Mouse (Mus musculus) lung, postnatal 0 days (tissue): Measurements from ENCODE around the gene Lrrc4b. TPM values are rescaled to one million over a fixed set of nuclear protein-coding genes. Genes with fewer than 3 reads are reported as not detected.

Source experiments
- ATAC-seq: fragments of 200-750 bp; cut with Nextera tagmentation; 2 replicates; pipeline ENCODE4 v1.8.0; 2017; ENCODE audit warnings: moderate library complexity
- DNase-seq: peaks from one replicate; pipeline ENCODE4 v3.0.0-alpha.2; 2016; ENCODE audit warnings: low spot score
- H3K27ac ChIP-seq: fragments of 300-500 bp; sonication (generic); 2 replicates; pipeline ENCODE4 v1.5.1; 2014; ENCODE audit warnings: antibody characterized with exemption, mild to moderate bottlenecking, low read length, mixed read lengths
- H3K27me3 ChIP-seq: fragments of 300-500 bp; sonication (generic); replicated peaks from 2 replicates; pipeline ENCODE4 v1.6.1; 2014; ENCODE audit warnings: low read length, mixed read lengths; ENCODE audit not compliant: insufficient read depth
- H3K36me3 ChIP-seq: fragments of 300-500 bp; sonication (generic); 2 replicates; pipeline ENCODE4 v1.6.1; 2014; ENCODE audit warnings: low read length, mixed read lengths; ENCODE audit not compliant: insufficient read depth
- H3K4me1 ChIP-seq: fragments of 300-500 bp; sonication (generic); 2 replicates; pipeline ENCODE4 v1.6.1; 2014; ENCODE audit warnings: antibody characterized with exemption, low read depth, low read length, mixed read lengths; ENCODE audit not compliant: insufficient read depth
- H3K4me2 ChIP-seq: fragments of 300-500 bp; sonication (generic); replicated peaks from 2 replicates; pipeline ENCODE4 v1.6.1; 2014; ENCODE audit warnings: low read depth, mild to moderate bottlenecking, low read length, moderate library complexity, mixed read lengths
- H3K4me3 ChIP-seq: fragments of 300-500 bp; sonication (generic); 2 replicates; pipeline ENCODE4 v1.5.1; 2014; ENCODE audit warnings: low read depth, low read length
- H3K9ac ChIP-seq: fragments of 300-500 bp; sonication (generic); replicated peaks from 2 replicates; pipeline ENCODE4 v1.6.1; 2014; ENCODE audit warnings: low read depth, mild to moderate bottlenecking
- H3K9me3 ChIP-seq: fragments of 300-500 bp; sonication (generic); 2 replicates; pipeline ENCODE4 v1.6.1; 2016; ENCODE audit warnings: low read length, mixed read lengths
- CTCF ChIP-seq: IDR thresholded peaks from 2 replicates; pipeline ENCODE4 v1.5.1; 2016; ENCODE audit warnings: antibody characterized with exemption, mild to moderate bottlenecking
- EP300 ChIP-seq: IDR thresholded peaks from 2 replicates; pipeline ENCODE4 v1.6.1; 2016; ENCODE audit warnings: antibody characterized with exemption, mild to moderate bottlenecking, control low read depth
- WGBS: fragments of 180-500 bp; shearing (Covaris S2); extraction: QIAGEN DNeasy Blood & Tissue Kit; methylation state at CpG from one replicate; pipeline ENCODE4 v1.1.7; 2014; 5-methylcytosine and 5-hydroxymethylcytosine counted together
- polyA plus RNA-seq: library from polyadenylated mRNA; unstranded; fragments of >200 nt; fragmentation: Nextera tagmentation; extraction: Ambion mirVana; gene quantifications from 2 replicates; pipeline ENCODE4 v1.2.1, GENCODE M21; 2015

Gene Lrrc4b
- polyA plus RNA-seq, 1 experiment from 2014 or later: 0.51 TPM

DNA sequence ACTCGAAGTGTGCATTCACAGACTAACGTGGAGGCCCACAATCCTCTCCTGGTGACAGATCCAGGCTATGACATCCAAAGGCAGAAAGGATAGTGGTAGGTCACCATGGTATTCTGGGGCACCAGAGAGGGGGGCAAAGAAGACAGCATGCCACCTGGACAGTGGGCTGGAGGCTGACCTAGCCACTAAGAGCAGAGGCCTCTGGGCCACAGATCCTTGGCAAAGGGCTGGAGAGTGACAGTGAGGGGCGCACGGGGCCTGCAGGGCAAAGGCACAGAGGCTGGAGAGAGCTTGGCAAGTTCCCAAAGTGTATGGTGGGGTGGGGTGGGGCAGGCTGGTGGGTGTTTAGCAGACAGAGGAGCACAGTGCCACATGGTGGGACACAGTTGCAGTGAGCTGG lies 61.5 kb downstream of the Lrrc4b start:
- Histone ChIP-seq H3K9me3 (no peaks in the 10 kb centered on the region), H3K4me1 (peaks cover under 1% of the 10 kb centered on the region; the same call in 1 of the 2 replicates), H3K9ac (no peak overlapping the region), H3K27ac (no peak overlapping the region), H3K27me3 (no peaks in the 10 kb centered on the region), H3K4me2 (no peak overlapping the region), H3K36me3 (peaks cover 11% of the 10 kb centered on the region; the same call in 1 of the 2 replicates), H3K4me3 (no peak overlapping the region)
- DNase-seq (no peak), ATAC-seq (no peak)
- 77% methylated on average over 4 of the region's 4 CpGs for WGBS
- no peak for TF ChIP-seq CTCF
- no peak for TF ChIP-seq EP300

DNA sequence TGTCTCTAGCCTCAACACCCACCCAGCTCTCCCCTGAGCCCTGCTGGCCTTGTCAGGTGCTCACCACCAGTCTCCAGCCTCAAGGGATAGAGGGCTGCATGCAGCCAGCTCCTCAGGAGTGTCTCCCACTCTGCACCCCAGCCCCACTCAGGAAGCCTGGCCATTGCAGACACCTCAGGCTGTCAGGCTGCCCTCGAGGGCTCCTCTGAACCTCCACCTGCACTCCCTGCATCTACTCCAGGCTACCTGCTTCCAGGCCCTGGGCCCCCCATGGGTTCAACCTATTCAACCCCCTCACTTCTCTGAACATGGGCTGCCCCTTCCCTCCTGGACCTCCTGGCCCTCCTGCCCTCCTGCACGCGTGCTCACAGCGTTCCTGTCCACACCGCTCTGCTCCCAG lies 62.6 kb downstream of the Lrrc4b start:
- Histone ChIP-seq H3K4me3 (no peak overlapping the region), H3K4me2 (no peak overlapping the region), H3K27ac (no peak overlapping the region), H3K4me1 (peaks cover 5% of the 10 kb centered on the region; the same call in 1 of the 2 replicates), H3K27me3 (no peaks in the 10 kb centered on the region), H3K9me3 (no peaks in the 10 kb centered on the region), H3K9ac (no peak overlapping the region), H3K36me3 (peaks cover 11% of the 10 kb centered on the region; the same call in 1 of the 2 replicates)
- 94% methylated on average over 5 of the region's 5 CpGs for WGBS
- TF ChIP-seq CTCF (no peak), EP300 (no peak)
- no peak for DNase-seq
- no peak for ATAC-seq

DNA sequence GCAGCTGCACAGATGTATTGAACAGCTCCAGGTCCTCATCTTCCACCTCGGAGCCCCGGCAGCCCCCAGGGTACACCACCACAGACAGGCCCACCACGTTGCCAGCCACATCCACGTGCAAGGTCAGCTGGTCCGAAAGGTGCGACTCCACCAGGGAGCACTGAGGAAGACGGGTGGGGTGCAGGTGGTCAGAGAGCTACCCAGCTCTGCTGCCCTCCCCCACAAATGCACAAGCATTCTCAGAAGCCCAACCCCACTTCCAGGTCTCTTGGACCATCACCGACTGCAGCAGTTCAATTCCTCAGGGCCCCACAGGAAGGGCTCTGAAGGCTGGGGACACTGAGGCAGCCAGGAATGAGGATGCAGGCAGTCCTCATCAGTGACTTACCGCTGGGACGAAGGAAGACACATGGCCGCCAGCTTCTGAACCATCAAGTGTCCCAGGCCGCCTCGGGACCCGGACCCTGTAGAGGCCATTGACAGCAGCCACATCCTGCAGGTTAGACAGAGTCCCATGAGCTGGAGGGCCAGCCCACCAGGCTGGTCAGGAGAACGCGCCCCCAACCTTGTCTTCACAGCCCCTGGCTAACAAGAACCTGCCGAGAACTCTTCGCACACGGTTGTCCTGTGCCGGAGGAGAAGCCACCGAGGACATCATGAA lies 63.5 kb downstream of the Lrrc4b start:
- ATAC-seq (no peak), DNase-seq (no peak)
- H3K4me3 ChIP-seq: no peak overlapping the region
- H3K36me3 ChIP-seq: peaks cover 11% of the 10 kb centered on the region; the same call in 1 of the 2 replicates
- H3K4me2 ChIP-seq: no peak overlapping the region
- H3K4me1 ChIP-seq: peaks cover 10% of the 10 kb centered on the region; the same call in 1 of the 2 replicates
- H3K27ac ChIP-seq: no peak overlapping the region
- TF ChIP-seq CTCF: no peak
- no peak for TF ChIP-seq EP300
- WGBS: 94% methylated on average over 21 of the region's 21 CpGs
- H3K27me3 ChIP-seq: no peaks in the 10 kb centered on the region
- H3K9ac ChIP-seq: no peak overlapping the region
- no peaks in the 10 kb centered on the region for H3K9me3 ChIP-seq

DNA sequence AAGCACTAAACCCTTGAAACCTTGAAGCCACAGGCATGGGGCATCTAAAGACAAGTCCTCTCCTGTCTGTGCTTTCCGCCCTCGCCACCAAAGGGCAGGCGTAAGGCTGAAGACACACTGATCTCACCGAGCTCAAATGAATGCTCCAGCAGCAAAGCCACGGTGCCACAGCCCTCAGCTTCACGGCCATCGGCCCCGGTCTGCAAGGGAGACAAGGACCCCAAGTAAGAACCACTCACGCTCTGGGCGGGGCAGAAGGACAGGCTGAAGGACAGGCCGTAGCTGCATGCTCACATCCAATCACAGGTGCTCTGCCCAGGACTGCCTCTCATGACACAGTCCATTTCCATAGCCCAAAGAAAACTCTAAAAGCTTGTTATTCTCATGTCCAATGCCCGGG lies 65.9 kb downstream of the Lrrc4b start:
- Histone ChIP-seq H3K4me2 (no peak overlapping the region), H3K9ac (no peak overlapping the region), H3K36me3 (0 out of 2 replicates have a peak, but pooled peaks cover 11% of the 10 kb centered on the region), H3K4me1 (peaks cover 10% of the 10 kb centered on the region; the same call in 1 of the 2 replicates), H3K27ac (no peak overlapping the region), H3K9me3 (no peaks in the 10 kb centered on the region), H3K27me3 (no peaks in the 10 kb centered on the region), H3K4me3 (no peak overlapping the region)
- TF ChIP-seq CTCF (no peak), EP300 (no peak)
- WGBS: 79% methylated on average over 12 of the region's 12 CpGs
- ATAC-seq (no peak), DNase-seq (no peak)

DNA sequence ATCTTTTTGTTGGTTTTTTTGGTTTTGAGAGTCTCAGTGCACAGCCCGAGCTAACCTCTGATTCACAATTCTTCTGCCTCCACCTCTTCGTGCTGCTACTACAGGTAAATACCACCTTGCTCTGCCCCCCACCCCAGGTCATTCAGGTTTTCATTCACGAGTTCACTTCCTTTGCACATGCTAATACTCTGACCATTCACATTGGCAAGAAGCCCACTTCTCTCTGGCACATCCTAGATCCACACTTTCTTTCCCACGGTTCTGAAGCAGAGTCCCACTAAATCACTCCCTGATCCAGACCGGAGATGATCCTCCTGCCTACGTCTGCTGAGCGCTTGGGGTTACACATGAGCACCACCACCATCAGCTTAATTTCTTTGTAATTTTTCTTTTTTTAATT lies 66.3 kb downstream of the Lrrc4b start:
- Histone ChIP-seq H3K9me3 (no peaks in the 10 kb centered on the region), H3K36me3 (0 out of 2 replicates have a peak, but pooled peaks cover 10% of the 10 kb centered on the region), H3K4me1 (peaks cover 10% of the 10 kb centered on the region; the same call in 1 of the 2 replicates), H3K27ac (no peak overlapping the region), H3K4me2 (no peak overlapping the region), H3K4me3 (no peak overlapping the region), H3K9ac (no peak overlapping the region), H3K27me3 (no peaks in the 10 kb centered on the region)
- DNase-seq: no peak
- TF ChIP-seq CTCF: no peak
- WGBS: 71% methylated on average over 7 of the region's 7 CpGs
- ATAC-seq: no peak

DNA sequence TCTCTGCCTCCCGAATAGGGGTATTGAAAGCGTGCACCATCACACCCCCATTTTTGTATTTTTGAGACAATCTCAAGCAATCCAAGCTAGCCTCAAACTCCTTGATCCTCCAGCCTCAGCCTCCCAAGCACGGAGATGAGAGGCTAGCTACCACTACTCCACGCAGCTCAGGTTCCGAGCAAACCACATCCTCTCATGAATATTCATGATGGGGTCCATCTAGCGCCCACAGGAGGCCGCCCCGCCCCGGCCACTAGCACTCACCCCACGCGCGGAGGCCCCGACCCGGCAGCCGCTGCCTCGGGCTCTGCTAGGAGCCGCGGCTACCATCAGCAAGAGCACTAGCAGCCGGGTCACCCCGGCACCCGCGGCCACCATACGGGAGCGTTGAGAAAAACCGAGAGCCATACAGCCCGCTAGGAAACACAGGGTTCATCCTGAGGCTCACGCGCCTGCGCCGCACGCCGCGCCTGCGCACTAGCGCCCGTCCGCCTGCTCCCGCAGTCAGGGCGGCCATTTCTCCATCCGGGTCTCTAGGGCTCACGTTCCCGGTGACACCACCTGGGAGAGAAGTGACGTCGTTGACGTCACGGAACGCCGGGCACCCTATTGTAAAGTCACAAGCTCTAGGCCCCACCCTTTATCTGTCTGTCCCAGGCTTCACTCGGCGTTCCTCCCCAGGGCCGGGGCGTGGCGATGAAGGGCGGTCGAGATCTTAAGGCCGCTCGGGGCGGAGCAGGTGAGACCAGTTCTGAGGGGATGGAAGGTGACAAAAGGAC lies 67.4 kb downstream of the Lrrc4b start, which contains the start of the genes Emc10 and Fam71e1:
TSS of gene Emc10 (minus strand) at position 538 of the 779 bp plus-strand sequence.
TSS of gene Fam71e1 (plus strand) at position 590 of the 779 bp plus-strand sequence.
- Histone ChIP-seq H3K4me3 (peak within 1 kb of the TSS; percentile 76), H3K27me3 (no peaks in the 10 kb centered on the region), H3K9ac (peak within 1 kb of the TSS; percentile 77), H3K9me3 (no peaks in the 10 kb centered on the region), H3K36me3 (0 out of 2 replicates have a peak, but pooled peaks cover 1% of the 10 kb centered on the region), H3K4me2 (peak within 1 kb of the TSS; percentile 86), H3K27ac (peak within 1 kb of the TSS; percentile 88), H3K4me1 (peaks cover 10% of the 10 kb centered on the region; the same call in 1 of the 2 replicates)
- TF ChIP-seq CTCF (peak; percentile 35), EP300 (no peak)
- DNase-seq (peak; percentile 98), ATAC-seq (peak; percentile 96)
- WGBS: 3% methylated on average over 47 of the region's 58 CpGs
